Mouse (Mus musculus) thymus, postnatal 10 days (tissue): ENCODE measurements around the gene Tenm2.

ENCODE experiments used
- DNase-seq, 2 experiments: peaks; one replicate each; pipeline ENCODE4 v3.0.0; 2021; ENCODE audit warnings: low spot score in 2 of 2

The Tenm2 gene

DNA sequence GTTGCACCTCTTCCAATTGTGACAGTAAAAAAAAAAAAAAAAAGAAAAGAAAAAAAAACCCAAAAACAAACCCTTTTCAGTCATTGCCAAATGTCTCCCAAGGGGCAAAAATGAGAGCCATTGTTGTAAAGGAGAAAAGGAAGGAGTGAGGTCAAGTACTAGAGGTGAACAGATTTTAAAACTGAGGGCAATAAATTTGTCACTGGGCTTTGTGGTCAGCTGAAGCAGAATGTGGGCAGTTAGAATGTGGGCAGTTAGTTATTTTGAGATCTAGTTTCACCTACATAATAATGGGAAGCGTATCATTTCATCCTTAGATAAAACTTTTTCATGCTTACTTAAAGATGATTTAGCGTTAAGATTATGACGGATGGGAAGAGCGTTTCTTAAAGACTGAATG is 1016.2 kb downstream of the Tenm2 start:
- no peak for DNase-seq

DNA sequence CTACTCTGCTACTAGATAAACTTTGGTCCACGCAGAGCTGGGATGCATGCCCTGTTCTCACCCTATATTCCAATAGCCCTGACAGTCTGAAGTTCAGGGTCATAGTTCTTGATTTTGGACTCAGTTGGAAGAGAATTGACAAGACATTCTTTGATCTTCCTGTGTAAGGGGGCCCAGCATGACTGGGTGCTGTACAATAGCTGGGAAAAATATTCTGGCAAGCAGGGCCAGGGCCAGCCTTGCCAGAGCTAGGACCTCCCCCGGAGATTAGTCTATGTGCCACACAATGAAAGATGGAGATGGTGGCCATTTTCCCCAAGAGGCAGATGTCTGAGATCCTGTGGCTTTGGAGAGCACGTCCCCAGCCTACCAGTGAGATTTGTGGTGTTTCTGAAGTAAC is 1021.2 kb downstream of the Tenm2 start:
- no peak for DNase-seq

DNA sequence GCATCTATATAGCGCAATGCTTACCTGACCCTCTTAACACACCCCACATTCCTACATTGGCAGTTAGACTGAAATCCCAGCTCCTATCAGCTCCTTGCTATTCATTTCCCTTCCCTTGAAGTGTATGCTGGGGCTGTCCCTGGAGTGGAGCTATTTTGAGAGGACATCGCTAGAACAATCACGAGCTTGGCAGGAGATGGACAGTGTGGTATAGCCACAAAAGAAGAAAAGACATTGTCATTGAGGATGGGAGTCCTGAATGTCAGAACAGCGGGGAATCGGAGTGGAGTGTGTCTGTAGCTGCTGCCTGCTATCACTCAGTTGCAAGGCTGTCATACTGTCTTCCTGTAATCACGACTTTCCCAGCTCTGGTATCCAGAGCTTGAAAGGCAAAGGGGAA is 1031.4 kb downstream of the Tenm2 start:
- DNase-seq: no peak

DNA sequence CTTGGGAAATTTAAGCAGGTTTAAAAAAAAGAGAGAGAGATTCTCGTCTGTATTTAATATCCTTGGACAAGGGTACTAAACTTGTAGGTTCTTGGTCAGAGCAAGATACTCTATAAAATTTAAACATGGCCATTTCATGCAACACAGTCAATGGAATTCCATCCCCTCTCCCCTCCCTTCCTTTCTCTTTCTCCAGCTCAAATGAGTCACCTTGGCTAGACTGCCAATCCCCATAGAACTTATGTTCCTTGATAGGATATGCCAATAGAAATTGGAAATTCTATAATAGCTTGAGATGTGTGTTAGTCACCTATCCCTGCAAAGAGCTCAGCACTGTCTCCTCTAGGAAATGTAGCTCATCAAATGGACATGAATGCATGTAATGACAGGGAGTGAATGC is 1031.9 kb downstream of the Tenm2 start:
- no peak for DNase-seq

DNA sequence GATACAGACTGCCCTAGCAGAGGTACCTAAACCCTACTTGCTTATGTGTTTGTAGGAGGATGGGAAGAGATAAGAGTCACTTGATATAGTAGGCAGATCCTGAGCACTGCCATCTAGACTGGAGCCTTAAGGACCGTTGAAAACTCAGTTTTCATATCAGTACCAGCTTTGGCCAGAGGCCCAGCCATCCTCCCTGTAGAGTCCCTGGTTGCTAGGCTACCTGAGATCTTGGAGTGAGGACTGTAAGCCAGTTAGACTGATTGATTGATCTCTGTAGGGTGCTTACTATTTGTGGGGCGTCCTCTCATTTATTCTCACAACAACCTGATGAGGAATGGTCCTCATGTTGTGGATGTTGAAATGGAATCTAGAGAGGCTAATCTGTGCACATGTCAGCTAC is 1041.4 kb downstream of the Tenm2 start:
- no peak for DNase-seq

DNA sequence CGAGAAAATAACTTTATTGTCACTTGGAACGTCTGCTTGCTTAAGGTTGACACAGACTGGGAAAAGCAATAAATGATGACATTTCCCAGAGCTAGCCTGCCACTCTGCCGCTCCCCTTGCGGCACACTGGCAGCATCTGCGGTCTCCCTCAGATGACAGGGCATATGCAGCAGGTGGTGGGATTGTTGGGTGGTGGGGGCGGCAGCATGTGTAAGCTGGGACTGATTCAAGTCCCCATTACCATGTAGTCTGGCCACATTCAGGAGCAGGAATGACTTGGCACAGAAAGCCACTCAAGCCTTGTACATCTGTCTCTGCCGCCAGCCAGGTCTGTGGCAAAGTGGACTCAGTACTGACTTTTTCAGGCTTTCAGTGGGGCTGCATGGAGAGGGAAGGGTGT is 1059.7 kb downstream of the Tenm2 start:
- no peak for DNase-seq

DNA sequence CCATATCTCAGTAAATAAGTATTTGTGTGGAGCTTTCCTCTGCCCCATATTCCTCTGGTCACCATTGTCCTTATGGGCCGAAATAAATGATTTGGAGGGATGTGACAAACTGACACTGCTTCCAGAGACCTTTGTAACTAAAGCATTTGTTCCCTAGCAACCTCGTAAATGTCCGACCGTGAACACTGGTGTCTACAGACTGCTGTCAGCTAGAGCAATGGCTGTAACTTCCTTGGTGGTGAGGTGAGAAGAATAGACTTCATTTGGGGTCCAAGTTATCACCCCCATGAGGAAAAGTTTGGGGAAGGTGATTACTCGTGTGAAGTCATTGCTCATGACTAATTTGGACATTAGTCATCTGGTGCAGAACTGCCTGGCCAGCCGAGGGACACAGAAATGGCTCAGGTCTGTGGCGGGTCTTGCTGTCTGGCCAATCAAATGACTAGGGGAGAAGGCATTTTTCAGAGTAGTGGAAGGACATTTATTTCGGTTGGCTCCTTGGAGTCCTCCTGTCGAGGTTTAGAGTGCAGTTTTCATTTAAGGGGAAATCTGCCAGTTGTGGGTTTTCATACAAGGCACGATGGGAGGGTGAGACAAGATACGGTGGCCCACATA is 1062.6 kb downstream of the Tenm2 start:
- DNase-seq: no peak

DNA sequence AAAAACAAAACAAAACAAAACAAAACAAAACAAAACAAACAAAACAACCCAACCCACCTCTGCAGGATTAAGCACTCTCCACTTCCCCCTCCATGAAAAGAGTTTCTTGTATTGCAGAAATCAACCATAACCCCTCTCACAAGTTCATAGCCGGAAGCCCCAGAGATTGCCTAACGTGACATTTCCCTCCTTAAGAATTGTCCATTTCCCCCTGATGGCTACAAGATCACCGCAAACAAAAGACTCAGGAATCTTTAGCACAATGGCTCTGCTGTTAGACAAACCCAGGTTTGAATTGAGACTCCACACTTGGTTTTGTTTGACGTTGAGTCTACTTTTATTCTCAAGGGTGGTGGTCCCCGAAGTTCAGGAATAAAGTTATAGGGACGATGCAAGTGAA is 1063.2 kb downstream of the Tenm2 start:
- DNase-seq: no peak

DNA sequence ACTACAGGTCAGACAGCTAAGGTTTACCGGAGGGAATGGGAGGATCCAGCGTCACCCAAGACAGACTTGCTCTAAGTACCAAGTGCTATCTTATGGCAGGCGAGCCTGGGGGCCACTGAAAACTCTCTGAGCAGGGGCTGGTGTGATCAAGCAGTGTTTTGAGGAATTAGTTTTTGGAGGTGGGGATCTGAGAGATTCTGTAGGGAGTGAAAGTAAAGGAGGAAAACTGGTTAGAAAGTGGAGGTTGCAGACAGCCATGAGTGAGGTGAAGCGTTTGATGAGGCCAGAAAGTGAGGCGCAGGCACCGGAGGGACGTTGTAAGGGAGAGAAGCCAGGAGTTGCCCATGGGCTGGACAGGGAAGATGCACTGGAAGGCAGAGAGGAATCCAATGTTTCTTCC is 1063.8 kb downstream of the Tenm2 start:
- DNase-seq: no peak

DNA sequence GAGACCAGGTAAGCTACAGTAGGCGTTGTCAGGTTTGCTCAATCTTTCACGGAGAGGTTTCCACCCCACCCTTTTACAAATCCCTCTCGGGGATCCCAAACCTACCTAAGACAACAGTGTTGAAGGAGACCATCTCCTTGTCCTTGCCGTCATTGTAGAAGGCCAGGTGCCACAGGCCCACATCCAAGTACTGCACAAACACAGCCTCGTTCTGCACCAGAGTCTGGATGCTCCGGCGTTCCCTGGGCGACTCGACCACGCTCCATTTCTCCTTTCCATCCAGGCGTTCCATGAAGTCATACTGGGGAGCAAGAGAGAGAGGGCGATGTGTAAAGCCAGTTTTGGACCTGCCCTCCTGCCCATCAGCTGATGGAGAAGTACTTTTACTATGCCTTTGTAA is 1064.5 kb downstream of the Tenm2 start:
- DNase-seq: no peak

DNA sequence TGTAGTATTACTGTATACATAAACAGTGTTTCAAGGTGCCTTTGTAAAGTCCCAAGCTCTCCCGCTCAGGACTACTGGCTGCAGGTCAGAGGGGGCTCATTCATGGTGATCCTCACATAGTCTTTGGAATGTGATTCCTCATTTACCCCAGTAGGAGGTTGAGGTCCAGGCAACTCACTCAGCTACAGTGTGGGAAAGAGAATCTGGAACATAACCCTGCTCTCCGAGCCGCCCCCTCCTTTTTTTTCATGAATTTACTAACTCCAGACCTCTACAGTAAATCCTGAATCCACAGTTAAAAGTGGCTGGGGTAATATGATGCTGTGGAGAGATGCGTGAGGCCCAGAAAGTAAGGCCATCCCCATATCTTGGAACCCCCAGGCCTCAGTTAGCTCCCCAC is 1066.0 kb downstream of the Tenm2 start:
- no peak for DNase-seq

DNA sequence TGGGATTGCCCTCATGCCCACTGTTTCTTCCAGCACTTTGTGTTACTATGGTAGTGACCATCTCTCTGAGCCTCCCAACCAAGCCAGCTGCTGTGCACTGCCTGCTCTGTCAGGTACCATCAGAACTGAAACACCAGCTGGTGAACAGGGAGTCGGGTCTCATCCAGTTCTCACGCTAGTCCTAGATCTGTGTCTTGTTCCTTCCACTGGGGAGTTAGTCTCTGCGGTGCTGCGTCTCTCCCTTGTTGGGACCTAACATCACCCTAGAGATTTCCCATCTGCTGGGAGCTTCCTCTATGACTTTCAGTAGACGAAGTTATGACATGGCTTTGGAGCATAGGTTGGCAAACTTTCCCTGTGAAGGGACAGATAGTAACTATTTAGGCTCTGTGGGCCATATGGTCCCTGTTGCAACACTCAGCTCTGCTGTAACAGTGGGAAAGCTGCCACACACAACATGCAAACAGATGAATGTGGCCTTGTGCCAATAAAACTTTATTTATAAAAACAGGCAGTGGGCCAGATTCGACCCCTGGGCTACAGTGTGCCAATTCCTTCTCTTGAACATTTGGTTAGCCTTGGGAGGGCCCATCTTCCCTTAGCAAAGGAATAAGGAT is 1066.7 kb downstream of the Tenm2 start:
- no peak for DNase-seq

DNA sequence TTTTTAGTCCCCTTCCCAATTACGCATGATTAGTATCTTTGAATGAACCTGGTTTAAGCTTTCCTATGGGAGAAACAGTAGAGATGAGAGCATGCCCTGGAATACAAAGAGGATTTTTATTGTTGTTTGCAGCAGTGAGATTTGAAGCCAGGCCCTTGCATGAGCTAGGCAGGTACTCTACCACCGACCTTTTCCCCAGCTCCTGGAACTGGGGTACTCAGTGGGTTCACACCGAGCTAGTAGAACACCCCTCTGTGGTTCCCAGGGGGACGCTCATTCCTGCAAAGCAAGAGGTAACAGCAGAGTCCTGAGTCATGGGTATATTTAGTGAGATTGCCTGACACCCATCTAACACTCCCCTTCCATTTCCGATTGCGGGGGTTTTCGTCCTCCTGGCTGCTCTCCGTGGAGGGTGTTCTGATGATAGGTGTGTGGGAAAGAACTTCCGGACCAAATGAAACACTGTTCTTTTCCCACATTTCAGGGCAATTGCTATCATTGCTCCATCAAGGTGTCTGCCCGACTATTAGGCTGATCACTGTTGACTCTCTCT is 1067.9 kb downstream of the Tenm2 start:
- DNase-seq: no peak

DNA sequence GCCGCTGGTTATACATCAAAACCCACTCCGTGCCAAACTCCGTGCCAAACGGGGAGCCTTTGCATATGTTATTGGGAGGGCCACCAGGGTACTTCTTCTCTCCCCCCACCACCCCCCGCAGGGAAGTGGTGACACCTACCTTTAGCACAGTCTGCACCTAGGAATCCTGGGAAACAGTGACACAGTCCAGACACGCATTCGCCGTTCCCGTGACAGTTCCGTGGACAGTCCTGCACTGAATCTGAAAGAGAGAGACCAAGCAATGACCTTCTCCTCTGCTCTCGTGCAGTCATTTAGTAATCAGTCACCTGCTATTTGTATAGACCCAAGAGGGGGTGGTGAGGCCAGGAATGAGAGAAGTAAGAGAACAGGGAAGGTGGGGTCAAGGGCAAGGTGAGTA is 1072.2 kb downstream of the Tenm2 start:
- no peak for DNase-seq

DNA sequence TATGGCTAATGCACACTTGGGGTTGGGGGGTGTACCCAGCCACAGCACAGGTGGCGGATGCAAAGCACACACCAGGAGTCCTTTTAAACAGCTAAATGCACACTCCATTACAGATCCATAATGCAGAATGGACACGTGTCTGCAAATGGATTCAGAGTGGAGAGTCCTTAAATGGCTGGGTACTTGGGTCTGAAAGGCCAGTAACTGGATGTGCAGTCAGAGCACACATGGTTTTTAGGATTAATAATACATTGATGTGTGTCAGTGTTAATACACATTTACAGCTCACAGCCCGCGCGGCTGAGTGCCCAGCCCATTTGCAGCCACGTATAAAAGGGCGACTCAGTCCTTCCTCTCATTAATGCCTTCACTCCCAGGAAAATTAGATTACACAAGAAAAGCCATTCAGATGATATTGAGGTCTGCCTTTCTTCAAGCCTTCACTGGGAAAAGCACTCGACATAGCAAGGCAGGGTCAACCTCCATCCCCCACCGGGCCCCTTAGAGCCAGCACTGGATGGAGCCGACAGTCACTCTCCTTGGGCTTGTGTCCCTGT is 1073.9 kb downstream of the Tenm2 start:
- DNase-seq: no peak

DNA sequence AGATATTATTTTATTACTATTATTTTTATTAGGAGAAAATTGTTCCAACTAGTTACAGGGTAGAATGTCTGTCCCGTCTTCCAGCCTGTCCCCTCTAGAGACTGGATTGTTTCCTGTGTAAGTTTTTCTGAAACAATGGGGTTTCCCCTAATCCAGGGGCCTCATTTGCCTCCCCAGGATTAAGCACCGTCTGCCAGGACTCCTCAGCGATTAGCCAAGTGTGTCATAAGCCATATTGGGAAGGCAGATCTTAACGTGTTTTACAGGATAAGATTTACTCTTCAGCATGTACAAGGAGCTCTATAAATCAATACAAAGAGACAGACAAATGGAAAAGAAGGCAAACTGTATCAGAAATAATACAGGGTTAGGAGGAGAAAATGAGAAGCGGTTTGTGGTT is 1082.3 kb downstream of the Tenm2 start:
- no peak for DNase-seq

DNA sequence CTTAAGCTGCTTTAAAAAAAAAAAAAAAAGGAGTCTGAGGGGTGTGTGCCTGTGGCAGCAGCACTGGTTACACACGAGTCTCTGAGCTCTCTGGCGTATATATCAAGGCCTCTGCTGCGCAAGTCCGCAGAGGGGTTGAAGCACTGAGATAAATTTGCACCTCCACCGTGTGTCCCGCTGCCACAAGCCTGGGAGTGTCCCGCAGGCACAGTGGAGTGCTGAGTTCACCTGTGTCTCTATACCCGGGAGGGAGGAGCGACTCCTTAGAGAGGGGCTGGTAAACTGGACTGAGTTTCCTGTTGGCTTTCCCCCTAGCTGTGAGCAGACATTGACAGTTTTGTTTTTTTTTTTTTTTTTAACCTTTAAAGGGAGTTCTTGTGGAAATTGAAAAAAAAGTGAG is 1082.8 kb downstream of the Tenm2 start:
- no peak for DNase-seq

DNA sequence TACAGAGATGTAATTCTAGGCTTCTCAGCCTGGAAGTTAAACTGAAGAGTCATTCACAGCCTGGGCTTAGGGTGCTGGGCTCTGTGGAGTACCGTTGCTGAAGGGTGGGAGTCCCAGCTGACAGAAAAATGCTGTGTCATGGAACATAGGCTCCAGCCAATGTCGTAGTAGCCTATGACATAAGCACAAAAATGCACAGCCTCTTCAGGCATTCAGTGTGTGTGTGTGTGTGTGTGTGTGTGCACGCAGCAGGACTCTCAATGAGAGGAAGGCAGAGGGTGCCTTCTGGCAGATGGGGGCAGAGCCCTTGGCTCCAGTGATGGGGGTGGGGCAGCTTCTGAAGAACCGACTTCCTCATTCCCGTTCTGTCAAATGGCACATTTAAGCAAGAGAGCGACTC is 1083.5 kb downstream of the Tenm2 start:
- DNase-seq: no peak

DNA sequence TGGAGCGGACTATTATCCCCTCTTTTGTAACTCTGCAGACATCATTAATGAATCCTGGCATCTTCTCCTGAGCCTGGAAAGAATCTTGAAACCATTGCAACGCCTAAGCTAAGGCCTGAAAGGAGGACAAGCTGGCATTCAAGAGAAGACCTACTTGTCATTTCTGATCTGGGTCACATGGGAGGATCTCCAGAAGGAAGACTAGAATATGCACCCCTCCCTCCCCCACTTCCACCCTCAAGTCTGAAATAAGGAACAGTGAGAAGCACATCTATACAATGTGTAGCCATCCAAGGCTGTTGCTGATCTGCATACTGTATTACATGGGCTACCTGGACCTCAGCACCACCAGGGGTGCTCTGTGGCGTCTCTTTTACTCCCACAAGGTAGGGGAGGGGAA is 1086.7 kb downstream of the Tenm2 start:
- DNase-seq: no peak

DNA sequence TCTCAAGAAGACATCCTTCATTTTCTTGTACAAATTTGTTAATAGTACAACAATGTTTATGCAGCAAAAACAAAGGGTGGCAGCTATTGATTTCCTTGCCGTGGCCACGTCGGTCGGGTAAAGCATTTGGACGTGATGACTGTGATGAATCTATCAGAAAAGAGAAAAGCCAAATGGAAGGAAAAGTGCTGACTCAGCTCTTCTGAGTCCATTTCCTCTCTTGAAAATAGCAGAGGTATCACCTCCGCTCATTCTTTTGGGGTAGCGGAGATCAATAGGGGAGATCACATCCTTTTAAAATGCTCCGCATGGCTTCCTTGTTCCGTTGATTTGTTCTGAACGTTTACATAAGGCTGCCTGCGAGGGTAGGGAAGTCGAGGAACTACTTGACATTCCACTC is 1090.7 kb downstream of the Tenm2 start:
- DNase-seq: no peak

DNA sequence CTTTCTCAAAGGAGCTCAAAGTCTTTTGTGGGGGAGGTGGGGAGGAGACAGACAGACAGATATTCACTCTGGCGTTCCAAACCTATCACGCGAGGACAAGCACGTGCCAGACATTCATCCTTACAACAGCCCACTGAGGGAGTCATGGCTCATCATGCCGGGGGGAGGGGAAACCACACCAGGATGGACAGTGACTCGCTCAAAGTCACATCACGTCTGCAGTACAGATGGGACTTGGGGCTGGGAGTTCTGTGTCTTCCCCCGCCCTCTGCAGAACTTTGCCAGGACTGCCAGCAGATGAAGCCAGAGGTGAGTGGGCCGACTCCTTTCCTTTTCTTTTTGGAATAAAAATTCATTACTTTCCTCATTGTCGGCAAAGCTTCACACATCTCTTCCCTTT is 1095.4 kb downstream of the Tenm2 start:
- no peak for DNase-seq

DNA sequence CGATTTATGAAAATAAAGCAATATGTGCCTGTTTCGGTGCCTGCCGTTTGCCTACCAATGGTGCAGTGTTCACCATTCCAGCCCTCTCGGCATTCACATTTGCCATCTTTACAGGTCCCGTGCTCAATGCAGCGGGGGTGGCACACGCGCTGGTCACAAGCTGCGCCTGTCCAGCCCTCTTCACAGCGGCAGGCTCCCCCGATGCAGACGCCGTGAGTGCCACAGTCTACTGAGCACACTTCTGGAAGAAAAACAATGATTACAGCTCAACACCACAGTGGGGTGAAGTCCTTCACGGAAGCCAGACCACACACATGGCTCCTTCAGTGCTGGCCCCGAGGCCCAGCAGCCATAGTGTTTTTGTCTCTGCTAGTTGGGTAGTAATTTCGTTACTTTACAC is 1096.2 kb downstream of the Tenm2 start:
- no peak for DNase-seq

DNA sequence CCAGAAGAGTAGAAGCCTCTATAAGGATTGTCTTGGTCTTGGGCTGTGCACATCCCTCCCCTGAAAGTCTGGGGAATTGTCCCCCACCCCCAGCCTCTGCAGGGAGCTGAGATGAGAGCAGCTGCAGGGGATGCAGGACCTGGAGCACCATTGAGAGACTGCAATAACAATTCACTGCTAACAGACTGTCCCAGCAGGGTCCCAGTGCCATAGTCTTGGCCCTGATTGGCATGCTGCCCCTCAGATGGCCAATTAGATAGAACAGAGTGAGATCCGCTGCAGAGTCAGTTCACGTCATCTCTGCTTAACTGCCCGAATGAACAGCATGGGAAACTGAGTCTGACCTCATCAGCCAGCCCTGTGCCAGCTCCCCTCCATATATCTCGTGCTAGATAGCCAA is 1097.9 kb downstream of the Tenm2 start:
- no peak for DNase-seq

DNA sequence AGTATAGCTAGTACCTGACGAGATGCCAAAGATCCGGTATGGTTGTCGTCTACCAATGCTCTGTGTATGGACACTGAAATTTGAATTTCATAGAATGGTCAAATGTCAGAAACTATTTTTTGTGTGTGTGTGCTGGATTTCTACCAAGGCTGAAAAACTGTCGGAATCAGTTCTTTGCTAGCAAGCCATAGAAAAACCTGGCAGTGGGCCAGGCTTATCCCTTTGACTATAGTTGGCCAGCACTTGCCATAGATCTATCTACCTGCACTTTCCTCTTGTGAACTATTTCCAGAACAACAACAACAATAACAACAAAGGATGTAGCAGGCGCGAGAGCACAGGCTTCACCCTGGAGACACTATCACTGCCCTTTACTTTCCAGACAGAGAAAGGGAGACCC is 1098.5 kb downstream of the Tenm2 start:
- DNase-seq: no peak
